ENCODE assay signal across 10 mouse cellular contexts in genomic region chr9:63738086-63738701, GRCm38 (mm10). TPM values are rescaled to one million over a fixed set of nuclear protein-coding genes. Genes with fewer than 3 reads are reported as not detected.
DNase-seq lines count a peak whose midpoint lies in the region; ATAC-seq lines count a peak whose summit lies in the region.
"Had no signal": no experiment of that assay in that cellular context is flagged by ENCODE, and none has a peak within 500 bp of the region (broad histone marks: within the 10 kb centered on the region; RNA-seq: fewer than 3 reads in every experiment).

No protein-coding gene starts in this region.

- no peak for DNase-seq in heart, adult 8-10 months (ENCODE audit: low spot score)
- DNase-seq in embryonic facial prominence, embryonic 14.5 days (ENCODE audit: low spot score) = no peak
- no peak for DNase-seq in cerebellum, adult 11-12 months
- no peak for DNase-seq in Muller cell, postnatal 12 days (ENCODE audit: inconsistent ontology term)

- no peaks in the 10 kb centered on the region for H3K27me3 ChIP-seq in heart, embryonic 15.5 days
- no peaks in the 10 kb centered on the region for H3K27me3 ChIP-seq in embryonic facial prominence, embryonic 14.5 days (replicated peaks; ENCODE audit: control insufficient read depth, insufficient read depth, low read length)
- no peaks in the 10 kb centered on the region for H3K27me3 ChIP-seq in forebrain, embryonic 16.5 days (replicated peaks; ENCODE audit: control insufficient read depth, insufficient read depth, low read length)

- ATAC-seq in heart, embryonic 15.5 days (replicated peaks; ENCODE audit: insufficient number of reproducible peaks, insufficient read depth, low FRiP score, low read depth) = no peak
- peak; percentile 33 for ATAC-seq in CD4-positive, CD25-positive, alpha-beta regulatory T cell, adult 4 months
- ATAC-seq in embryonic facial prominence, embryonic 14.5 days (ENCODE audit: low read depth) = no peak
- peak; percentile 71 for ATAC-seq in megakaryocyte progenitor cell, adult 5-6 weeks (replicated peaks; ENCODE audit: poor library complexity)
- no peak for ATAC-seq in forebrain, embryonic 16.5 days
- ATAC-seq: midbrain, embryonic 16.5 days had no signal

- no peaks in the 10 kb centered on the region for H3K9me3 ChIP-seq in heart, embryonic 15.5 days (replicated peaks)
- H3K9me3 ChIP-seq in embryonic facial prominence, embryonic 14.5 days (ENCODE audit: control insufficient read depth, low read length) = no peaks in the 10 kb centered on the region
- no peaks in the 10 kb centered on the region for H3K9me3 ChIP-seq in forebrain, embryonic 16.5 days (ENCODE audit: control insufficient read depth, low read length)
- H3K9me3 ChIP-seq: hindbrain, embryonic 10.5 days had no signal

- H3K9ac ChIP-seq in heart, embryonic 15.5 days = no peak overlapping the region
- no peak overlapping the region for H3K9ac ChIP-seq in embryonic facial prominence, embryonic 14.5 days (ENCODE audit: low read depth, low read length)
- no peak overlapping the region for H3K9ac ChIP-seq in forebrain, embryonic 16.5 days (replicated peaks; ENCODE audit: low read depth, low read length)

- 71% methylated on average over 12 of the region's 12 CpGs for WGBS in heart, embryonic 15.5 days
- WGBS in embryonic facial prominence, embryonic 14.5 days = 57% methylated on average over 12 of the region's 12 CpGs
- 67% methylated on average over 12 of the region's 12 CpGs for WGBS in forebrain, embryonic 16.5 days

- H3K4me3 ChIP-seq in heart, embryonic 15.5 days = no peak overlapping the region
- H3K4me3 ChIP-seq in embryonic facial prominence, embryonic 14.5 days (ENCODE audit: low read depth, low read length) = no peak overlapping the region
- H3K4me3 ChIP-seq in forebrain, embryonic 16.5 days (replicated peaks; ENCODE audit: low read length) = no peak overlapping the region
- H3K4me3 ChIP-seq: hindbrain, embryonic 10.5 days had no signal

- H3K27ac ChIP-seq in heart, embryonic 15.5 days = peak overlapping the region; percentile 34; the same call in 1 of the 2 replicates
- H3K27ac ChIP-seq in embryonic facial prominence, embryonic 14.5 days (replicated peaks; ENCODE audit: low read depth, low read length) = peak overlapping the region; percentile 65; the same call in 1 of the 2 replicates
- H3K27ac ChIP-seq in forebrain, embryonic 16.5 days (ENCODE audit: low read length) = no peak overlapping the region
- H3K27ac ChIP-seq: hindbrain, embryonic 10.5 days had no signal

- peaks cover 91% of the 10 kb centered on the region for H3K4me1 ChIP-seq in heart, embryonic 15.5 days (replicated peaks)
- H3K4me1 ChIP-seq in embryonic facial prominence, embryonic 14.5 days (ENCODE audit: control insufficient read depth, insufficient read depth, low read length) = peaks cover 73% of the 10 kb centered on the region
- peaks cover 7% of the 10 kb centered on the region; the same call in 1 of the 2 replicates for H3K4me1 ChIP-seq in forebrain, embryonic 16.5 days (replicated peaks; ENCODE audit: control insufficient read depth, insufficient read depth, low read length)

- 0 out of 2 replicates have a peak, but pooled peaks cover 11% of the 10 kb centered on the region for H3K36me3 ChIP-seq in heart, embryonic 15.5 days
- 0 out of 2 replicates have a peak, but pooled peaks cover 13% of the 10 kb centered on the region for H3K36me3 ChIP-seq in embryonic facial prominence, embryonic 14.5 days (ENCODE audit: control insufficient read depth, insufficient read depth, low read length)
- H3K36me3 ChIP-seq in forebrain, embryonic 16.5 days (ENCODE audit: control insufficient read depth, insufficient read depth) = no peaks in the 10 kb centered on the region

- 0 out of 2 replicates have a peak overlapping the region, but pooled peaks have one; percentile 1 for H3K4me2 ChIP-seq in heart, embryonic 15.5 days
- no peak overlapping the region for H3K4me2 ChIP-seq in embryonic facial prominence, embryonic 14.5 days (ENCODE audit: low read depth, low read length)
- H3K4me2 ChIP-seq in forebrain, embryonic 16.5 days (ENCODE audit: low read length) = no peak overlapping the region

RNA-seq across cellular contexts. Expression of gene Smad3, which starts 19.6 kb away (rescaled TPM):
- 11.6 and 14.8 TPM in 2 replicates for polyA plus RNA-seq in heart, embryonic 15.5 days (2015; fragmentation: Nextera tagmentation; extraction: Ambion mirVana)
- 10 to 100 TPM; 10.1 to 14.1 (median 12.5) TPM for total RNA-seq in heart, adult 8-10 months (2022)
- polyA plus RNA-seq in CD4-positive, CD25-positive, alpha-beta regulatory T cell, adult 4 months (2017; shearing (Covaris generic)) = 10 to 100 TPM; 15.6 to 36.9 TPM
- 17.0 and 19.3 TPM in 2 replicates for polyA plus RNA-seq in embryonic facial prominence, embryonic 14.5 days (2014; fragmentation: Nextera tagmentation; extraction: Ambion mirVana)
- 12.6 and 14.4 TPM in 2 replicates for total RNA-seq in megakaryocyte progenitor cell, adult 5-6 weeks (2015)
- 16.7 and 16.8 TPM in 2 replicates for total RNA-seq in megakaryocyte progenitor cell, adult 5-6 weeks (2017)
- 7.4 and 7.8 TPM in 2 replicates for polyA plus RNA-seq in forebrain, embryonic 16.5 days (2015; fragmentation: Nextera tagmentation; extraction: Ambion mirVana)

Comparison
In these comparisons a context has a peak if more than half of its experiments do, and no peak if none do; other contexts are left out.
1. ATAC-seq: peak in CD4-positive, CD25-positive, alpha-beta regulatory T cell, adult 4 months (single experiment) and megakaryocyte progenitor cell, adult 5-6 weeks (single experiment); none in heart, embryonic 15.5 days (single experiment), embryonic facial prominence, embryonic 14.5 days (single experiment) and forebrain, embryonic 16.5 days (single experiment).